Mouse (Mus musculus) olfactory bulb, adult 2 months (tissue): ENCODE results near the gene Acsl6.

Experiments used
- CTCF ChIP-seq: fragments of 200-500 bp; IDR thresholded peaks from 2 replicates; pipeline ENCODE4 v1.5.1; 2012; ENCODE audit warnings: low read depth, mild to moderate bottlenecking, low read length, moderate library complexity; ENCODE audit not compliant: insufficient read depth
- POLR2A ChIP-seq: fragments of 200-500 bp; IDR thresholded peaks from 2 replicates; pipeline ENCODE4 v1.6.1; 2012; ENCODE audit warnings: mild to moderate bottlenecking, low read depth, low read length, moderate library complexity; ENCODE audit not compliant: insufficient read depth

DNA sequence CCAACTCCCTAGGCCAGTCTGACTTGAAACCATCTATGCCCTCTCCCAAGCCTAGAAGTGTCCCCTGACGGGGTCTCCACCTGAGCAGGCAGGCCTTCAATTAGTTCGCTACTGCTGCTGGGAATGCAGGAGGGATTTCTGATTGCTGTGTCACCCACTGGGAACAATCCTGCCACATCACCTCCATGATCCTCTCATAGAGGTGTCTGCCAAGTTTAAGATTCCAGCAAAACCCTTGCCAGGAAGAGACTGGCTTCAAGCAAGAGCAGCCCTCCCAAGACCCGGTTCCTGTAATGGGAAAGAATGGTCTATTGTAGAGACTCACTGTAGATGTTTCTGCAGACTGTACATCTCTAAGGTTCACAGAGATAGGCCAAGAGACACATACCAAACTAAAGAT, 992 bp upstream of the Acsl6 start:
- TF ChIP-seq CTCF (no peak), POLR2A (no peak)
